Mouse (Mus musculus): Measurements from ENCODE around the gene Dazl.
A peak's percentile ranks its signal among the peaks of the same experiment; 100 is the strongest.
"Not testable (repeated sequence)": the region's sequence is repeated elsewhere in the genome, so short reads cannot be mapped to it uniquely, and the experiment has no call there.

Dazl gene

DNA sequence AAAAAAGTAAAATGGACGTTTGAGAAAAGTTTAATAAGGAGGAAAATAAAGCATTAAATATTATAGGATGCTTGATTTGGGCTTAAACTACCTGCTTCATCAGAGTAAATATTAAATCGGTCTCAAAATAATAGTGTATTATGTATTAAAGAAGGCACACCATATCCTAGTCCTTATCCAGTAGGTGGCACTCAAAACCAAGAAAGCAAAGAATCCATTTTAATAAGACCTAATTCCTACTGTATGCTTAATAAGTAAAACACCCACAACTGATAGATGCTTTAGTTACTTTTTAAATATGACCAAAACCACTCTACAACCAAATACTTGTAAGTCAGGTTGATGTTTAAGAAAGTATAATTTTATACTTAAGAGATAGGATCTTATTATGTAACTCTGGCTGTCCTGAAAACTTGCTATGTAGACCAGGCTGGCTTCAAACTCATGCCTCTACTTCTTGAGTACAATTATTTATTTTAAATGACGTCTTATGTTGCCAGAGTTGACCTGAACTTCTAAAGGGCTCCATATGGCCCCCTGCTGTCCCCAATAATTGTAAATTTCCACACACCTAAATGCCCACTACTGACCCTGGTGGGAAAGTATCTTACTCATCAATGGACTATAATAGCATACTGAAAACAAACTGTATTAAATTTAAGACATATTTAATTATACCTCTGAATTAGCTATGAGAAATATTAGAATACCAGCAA is 1.8 kb downstream of the Dazl start:
- DNase-seq = peak; percentile 47

DNA sequence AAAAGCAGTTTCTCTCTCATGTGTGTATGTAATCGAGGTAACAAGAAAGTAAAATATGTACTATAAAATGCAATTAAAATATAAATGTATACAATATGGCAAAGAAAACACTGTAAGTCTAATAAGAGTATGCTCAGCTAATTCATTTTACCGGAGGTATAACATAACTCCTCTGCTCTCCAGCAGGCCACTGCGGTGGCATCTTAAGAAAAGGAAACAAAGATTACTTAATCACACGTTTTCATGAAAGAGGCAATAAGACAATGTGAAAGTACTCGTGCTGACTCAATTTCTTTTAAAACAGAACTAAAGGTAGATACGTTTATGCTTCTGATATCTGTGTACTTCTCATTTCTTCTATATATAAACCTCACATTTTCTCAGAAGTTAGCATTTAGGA is 8.6 kb downstream of the Dazl start:
- no peak for DNase-seq

DNA sequence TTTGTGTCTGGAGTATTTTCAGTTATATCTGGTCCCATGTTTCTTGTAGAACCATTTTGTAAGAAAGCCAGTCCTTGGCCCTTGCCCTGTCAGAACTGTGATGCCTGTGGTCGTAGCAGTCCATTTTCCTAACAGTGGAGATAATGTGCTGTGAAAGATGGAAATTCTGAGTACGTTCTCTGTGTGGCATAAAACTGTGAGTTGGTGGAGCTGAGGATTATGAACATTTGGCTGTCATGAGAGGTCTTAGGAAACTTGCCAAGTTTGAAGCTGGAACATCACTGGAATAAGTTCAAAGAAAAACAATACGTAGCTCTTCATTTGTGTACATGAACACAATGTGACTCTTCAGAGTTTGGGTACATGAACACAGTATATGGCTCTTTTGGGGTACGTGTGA is 31.8 kb downstream of the Dazl start:
- not testable (repeated sequence) for DNase-seq

DNA sequence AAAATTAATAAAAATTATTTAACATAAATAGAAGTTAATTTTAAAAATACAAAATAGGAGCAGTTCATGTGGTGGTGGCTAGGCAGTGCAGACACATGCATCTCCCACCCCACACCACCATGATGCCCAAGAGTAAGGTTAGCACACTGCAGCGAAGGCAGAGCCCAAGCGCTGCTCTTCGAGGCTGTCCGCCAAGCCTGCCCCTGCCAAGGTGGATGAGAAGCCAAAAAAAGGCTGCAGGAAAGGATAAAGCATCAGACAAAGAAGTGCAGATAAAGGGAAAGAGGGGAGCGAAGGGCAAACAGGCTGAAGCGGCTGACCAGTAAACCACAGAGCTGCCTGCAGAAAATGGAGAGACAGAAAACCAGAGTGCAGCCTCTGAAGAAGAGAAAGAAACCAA is 32.6 kb downstream of the Dazl start:
- DNase-seq = no peak

DNA sequence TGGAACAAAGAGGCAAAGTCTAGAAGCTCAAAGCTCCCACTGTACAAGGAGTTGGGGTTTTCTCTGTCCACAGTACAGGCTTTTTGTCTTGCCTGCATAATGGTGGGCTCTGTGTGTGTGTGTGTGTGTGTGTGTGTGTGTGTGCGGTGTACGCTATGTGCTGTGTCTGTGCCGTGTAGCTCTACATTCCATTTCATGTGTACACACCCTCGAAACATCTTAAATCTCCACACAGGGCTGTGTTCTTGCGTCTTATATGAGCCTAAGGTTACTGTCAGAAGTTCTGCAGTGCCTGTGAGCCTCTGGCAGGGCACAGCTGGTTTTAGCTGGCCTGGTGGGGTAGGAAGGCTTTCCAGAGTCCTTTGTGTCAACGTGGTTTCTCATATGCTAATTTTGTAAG is 46.8 kb downstream of the Dazl start:
- DNase-seq = no peak

DNA sequence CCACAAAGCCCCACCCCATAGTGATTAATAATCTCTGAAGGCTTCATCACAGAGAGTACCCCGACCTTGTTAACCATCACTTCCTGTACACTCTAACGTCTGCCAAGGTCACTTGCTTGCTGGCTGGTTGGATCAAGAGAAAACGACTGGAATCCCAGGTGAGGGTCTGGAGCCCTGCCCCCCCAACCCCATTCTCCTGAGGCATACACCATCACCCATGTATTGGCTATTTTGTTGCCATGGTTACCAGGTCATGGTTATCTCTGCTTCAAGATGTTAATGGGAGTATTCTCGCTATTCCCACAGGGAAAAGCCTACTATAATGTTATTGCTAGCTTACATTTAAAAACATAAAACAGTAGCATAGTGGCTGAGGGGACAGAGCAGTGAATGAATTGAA is 48.8 kb downstream of the Dazl start:
- no peak for DNase-seq

DNA sequence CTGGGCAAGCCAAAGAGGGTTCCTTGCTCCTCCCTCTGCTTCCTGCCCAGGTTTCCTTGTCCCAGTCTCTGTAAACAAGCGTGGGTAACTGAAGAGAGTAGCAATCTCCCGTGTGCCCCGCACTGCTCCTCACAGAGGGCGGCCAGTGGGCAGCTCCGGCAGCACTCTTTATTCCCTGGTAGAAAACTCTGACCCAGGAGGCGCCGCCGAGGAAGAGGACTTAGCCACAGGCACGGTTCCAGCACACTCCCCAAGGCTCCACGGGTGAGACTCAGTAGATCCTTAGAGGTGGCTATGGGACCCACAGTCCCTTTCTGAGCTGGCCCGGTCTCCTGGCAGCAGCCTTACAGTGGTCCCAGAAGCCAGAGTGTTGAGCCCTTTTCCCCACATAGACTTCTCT is 50.1 kb downstream of the Dazl start:
- DNase-seq = no peak

DNA sequence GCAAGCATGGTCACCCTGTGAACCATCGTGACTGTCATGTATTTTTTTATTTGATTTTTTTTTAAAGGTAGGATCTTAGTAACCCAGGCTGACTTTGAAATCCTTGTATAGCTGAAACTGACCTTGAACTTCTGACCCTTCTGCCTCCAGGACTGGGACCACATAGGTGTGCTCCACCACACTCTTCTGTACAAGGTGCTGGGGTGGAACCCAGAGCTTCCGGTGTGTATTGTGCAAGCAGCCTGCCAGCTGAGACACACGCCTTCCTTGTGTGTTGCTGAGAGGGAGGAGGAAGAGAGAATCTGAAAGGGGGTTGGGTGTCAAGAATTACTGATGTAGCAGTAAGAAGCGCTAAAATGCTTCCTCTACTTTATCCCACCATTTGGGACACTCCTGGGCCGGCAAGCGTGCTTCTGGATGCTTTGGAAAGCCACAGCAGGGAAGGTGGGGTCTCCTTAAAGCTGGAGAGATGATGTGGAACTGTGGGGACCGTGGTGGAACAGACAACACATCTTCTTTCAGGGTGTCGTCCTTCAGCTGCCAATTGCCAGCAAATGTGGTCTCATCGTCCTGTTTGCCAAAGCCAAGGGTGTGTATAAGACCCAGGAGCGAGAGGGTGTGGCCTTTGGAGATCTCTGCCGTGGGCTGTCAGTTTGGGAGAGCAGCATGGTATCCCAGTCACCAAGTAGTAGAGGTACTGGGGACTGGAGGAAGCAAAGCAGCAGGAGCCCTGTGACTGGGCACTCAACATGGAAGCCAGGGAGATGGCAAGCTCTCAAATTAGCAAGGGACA is 55.4 kb downstream of the Dazl start:
- DNase-seq = no peak

DNA sequence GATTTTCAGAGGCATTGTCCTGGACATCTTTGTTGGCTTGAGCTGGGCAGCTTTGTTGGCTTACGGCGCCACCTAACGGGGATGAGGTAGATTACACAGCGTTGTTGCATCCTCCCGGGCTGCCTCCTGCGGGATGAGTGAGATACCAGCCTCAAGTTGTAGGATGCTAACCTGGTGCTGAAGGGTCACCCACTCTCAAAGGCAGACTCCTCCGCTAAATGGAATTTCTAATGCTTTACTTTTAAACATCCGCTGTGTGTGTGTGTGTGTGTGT is 56.1 kb downstream of the Dazl start:
- peak; percentile 85 for DNase-seq

DNA sequence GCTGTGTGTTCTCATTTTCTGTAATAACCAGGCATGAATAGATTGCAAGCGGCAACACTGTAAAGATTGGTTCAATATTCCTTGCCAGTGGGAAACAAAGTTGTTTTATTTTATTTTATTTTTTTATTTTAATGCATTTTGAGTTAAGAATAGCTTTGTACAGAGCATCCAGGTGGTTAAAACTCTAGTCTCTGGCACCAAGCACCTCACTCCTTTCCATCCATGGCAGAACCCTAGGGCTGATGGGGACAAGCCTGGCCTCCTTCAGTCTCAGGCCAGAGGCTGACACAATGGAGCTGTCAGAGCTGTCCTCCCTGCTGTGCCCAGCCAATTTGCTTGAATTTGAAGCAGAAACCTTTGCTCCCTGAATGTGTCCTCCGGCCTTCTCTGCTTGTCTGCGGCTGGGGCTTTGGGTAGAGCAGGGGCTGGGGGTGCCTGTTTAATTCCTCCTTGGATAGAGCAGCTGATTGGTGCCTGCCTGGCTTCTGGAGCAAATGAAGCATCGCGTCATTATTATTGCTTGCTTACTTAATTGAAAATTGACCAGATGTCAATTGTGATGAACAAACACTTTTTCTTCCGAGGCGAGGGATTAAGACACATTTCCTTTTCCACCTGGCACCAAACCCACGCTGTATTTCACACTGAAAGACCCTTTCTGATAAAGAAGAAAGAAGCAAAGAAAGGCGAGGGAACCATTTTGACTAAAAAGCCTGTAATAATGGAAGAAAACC is 56.6 kb downstream of the Dazl start:
- DNase-seq = no peak

DNA sequence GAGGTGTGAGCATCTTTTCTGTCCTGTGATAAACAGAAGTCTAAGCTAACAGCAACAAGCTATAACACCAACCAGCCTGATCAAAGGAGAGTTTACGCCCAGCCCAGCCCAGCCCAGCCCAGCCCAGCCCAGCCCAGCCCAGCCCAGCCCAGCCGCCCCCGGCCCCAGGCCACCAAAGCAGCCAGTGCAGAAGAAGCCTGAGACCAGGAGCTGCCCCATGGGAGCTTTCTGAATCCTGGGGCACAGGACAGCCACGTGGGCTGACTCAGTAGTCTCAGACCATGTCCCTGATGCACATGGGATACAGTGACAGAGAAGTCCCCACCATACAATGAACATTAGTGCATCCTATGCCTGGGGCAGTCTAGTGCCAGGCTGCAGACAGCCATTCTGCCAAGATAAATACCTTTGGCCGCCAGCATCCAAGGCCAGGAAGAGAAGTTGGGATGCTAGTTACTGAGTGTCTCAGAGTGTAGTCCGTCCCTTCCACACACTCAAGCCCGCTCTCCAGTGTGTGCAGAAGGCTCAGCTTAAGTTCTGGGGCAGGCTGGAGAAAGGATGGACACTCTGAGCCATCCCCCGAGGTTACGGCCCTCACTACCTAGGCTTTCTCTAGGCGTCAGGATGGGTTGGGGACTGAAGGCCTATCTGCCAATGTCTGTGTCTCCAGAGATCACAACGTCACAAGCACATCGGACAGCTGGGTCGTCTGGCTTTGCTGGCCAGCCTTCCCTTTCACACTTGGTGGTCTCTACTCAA is 57.3 kb downstream of the Dazl start:
- no peak for DNase-seq

DNA sequence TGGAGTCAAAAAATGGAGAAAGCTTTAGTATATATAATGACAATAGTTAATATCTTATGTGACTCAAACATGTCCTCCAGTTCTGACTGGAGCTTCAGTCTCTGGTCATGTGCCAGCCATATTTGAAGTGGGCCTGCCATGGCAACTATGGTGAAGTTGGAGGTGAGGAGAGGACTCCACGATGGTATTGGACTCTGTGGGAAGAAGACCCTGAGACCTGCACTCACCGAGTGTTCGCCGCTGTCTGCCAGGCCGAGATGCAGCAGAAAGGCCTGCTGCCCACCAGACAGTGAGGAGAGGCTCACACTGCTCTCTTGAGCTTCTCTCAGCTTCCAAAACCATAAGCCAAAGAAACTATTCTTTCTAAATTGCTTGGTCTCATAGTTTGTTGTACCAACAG is 59.5 kb downstream of the Dazl start:
- DNase-seq = no peak

DNA sequence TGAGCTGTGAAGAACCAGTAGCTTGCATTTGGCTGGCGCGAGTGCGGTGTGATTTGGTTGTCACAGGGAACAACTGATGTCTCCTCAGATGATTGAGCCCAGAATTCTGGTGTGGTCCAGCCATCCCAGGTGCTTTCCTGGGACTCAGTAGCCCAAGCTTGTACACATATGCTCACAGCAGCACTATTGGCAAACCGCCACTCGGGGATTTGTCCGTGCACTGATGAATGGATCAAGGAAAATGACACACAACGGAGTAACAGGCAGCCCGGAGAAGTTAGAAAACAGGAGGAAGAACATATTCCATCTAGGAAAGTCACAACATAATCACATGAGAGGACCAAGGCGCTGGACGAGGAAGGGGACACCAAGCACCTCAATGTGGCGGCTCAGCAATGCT is 60.6 kb downstream of the Dazl start:
- no peak for DNase-seq

DNA sequence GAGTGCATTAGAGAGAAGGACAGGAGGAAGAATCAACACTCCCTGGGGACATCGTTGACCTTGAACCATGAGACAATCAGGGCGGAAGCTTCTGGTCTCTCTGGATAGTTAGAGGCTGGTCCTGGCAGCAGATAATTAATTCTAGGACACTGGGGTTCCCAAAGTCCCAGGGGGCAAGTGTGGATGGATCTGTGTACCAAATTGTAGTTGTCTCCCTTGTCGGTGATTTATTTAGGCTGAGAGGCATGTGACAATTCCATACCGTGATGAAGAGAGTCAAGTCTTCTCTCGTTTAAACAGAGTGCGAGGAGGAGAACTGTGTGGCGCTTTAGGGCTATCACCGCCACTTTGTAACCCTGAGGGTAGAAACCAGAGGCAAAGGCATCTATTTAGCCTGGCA is 62.2 kb downstream of the Dazl start:
- no peak for DNase-seq

DNA sequence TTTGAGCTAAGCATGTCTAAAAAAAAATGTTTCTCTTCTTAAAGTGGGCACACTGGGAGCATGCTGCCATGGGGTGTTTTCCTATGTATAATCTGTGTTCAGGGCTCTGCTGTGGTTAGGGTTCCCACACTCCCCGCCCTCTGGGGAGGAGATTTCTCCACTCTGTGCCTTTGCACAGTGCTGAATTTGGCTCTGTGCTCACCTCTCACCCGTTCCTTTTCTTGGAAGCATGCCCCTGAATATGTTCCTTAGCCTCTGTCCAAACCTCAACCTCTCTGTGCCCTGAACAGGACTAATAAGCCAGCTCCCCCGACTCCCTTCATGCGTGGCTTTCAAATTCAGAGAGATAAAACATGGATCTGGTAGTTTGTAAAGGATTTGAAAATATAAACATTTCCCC is 63.9 kb downstream of the Dazl start:
- no peak for DNase-seq
